ENCODE assay signal across 11 mouse cellular contexts in the genomic region with DNA sequence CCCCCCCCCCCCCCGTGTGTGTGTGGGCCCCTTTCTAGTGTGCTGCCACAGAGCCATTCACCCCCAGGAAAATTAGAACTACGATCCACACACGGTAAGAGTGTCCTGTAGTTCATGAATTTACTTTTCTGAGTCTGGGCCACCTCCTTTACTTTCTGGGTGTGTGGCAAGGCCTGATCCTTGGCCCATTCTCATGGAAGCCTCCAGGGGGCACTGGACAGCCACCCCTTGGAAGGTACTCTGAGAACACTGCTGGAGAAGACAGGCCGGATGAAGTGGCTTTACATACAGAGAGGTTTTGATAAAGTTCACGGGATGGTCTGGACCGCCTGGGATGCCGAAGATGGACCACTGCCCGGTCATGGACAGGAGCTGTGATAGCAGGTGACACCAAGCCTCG.
DNase-seq lines count a peak whose midpoint lies in the region.
"Had no signal": no experiment of that assay in that cellular context is flagged by ENCODE, and none has a peak within 500 bp of the region (broad histone marks: within the 10 kb centered on the region; RNA-seq: fewer than 3 reads in every experiment).

No protein-coding gene starts in this region.

- DNase-seq in cerebellum, postnatal 10 days, result peak; percentile 31 to 32
- no peak for DNase-seq in cerebellum, postnatal 4 days (ENCODE audit: low spot score in 2 of 2)
- peak; percentile 39 for DNase-seq in kidney, postnatal 10 days
- no peak for DNase-seq in kidney, adult 11 months
- peak; percentile 26 for DNase-seq in 416B (ENCODE audit: low read depth)
- DNase-seq in embryo, embryonic 10.5 days (ENCODE audit: low spot score), result peak; percentile 31
- DNase-seq in left cerebral cortex, adult 9 months (ENCODE audit: low spot score in 2 of 2), result no peak
- DNase-seq in T-cell, adult 2 months (ENCODE audit: low spot score), result no peak
- DNase-seq: adrenal gland, postnatal 10 days; cerebellum, postnatal 36 days; liver, embryonic 13.5 days had no signal

Comparison
In these comparisons a context has a peak if more than half of its experiments do, and no peak if none do; other contexts are left out.
1. DNase-seq: peak in cerebellum, postnatal 10 days (2 of 2), kidney, postnatal 10 days (single experiment), 416B (single experiment) and embryo, embryonic 10.5 days (single experiment); none in cerebellum, postnatal 4 days (0 of 2), kidney, adult 11 months (single experiment), left cerebral cortex, adult 9 months (0 of 2) and T-cell, adult 2 months (single experiment).